Mouse (Mus musculus): ENCODE data around the gene Hbs1l. TPM values are rescaled to one million over a fixed set of nuclear protein-coding genes. Genes with fewer than 3 reads are reported as not detected.

Gene Hbs1l
- polyA plus RNA-seq, 1 experiment from 2014 or later: 79.4 TPM

- H3K27me3 ChIP-seq: no peaks in the 10 kb centered on the region
- H3K4me1 ChIP-seq: no peaks in the 10 kb centered on the region
- no peak overlapping the region for H3K4me3 ChIP-seq
- peaks cover 16% of the 10 kb centered on the region; the same call in 1 of the 2 replicates for H3K36me3 ChIP-seq
- H3K9ac ChIP-seq: no peak overlapping the region
- H3K4me2 ChIP-seq: no peak overlapping the region
- no peak for ATAC-seq (ENCODE audit: borderline replicate concordance, extremely low read depth, low FRiP score, low TSS enrichment)
- no peak overlapping the region for H3K27ac ChIP-seq
- WGBS: 89% methylated on average over 4 of the region's 4 CpGs
- H3K9me3 ChIP-seq: no peaks in the 10 kb centered on the region
Observed at GRCm38 (mm10) chr10:21318250-21318649, 22.5 kb downstream of the Hbs1l start.

GRCm38 (mm10) chr10:21318996-21319395 is 23.2 kb downstream of the Hbs1l start:
- Histone ChIP-seq H3K36me3 (peaks cover 16% of the 10 kb centered on the region; the same call in 1 of the 2 replicates), H3K4me2 (no peak overlapping the region), H3K27me3 (no peaks in the 10 kb centered on the region), H3K4me1 (no peaks in the 10 kb centered on the region), H3K4me3 (no peak overlapping the region), H3K9me3 (no peaks in the 10 kb centered on the region), H3K27ac (no peak overlapping the region), H3K9ac (no peak overlapping the region)
- no peak for ATAC-seq (ENCODE audit: borderline replicate concordance, extremely low read depth, low FRiP score, low TSS enrichment)
- WGBS: 85% methylated on average over 1 of the region's 1 CpGs

GRCm38 (mm10) chr10:21320601-21321000 is 24.8 kb downstream of the Hbs1l start:
- Histone ChIP-seq H3K9me3 (no peaks in the 10 kb centered on the region), H3K4me3 (no peak overlapping the region), H3K36me3 (peaks cover 14% of the 10 kb centered on the region; the same call in 1 of the 2 replicates), H3K4me2 (no peak overlapping the region), H3K27me3 (no peaks in the 10 kb centered on the region), H3K4me1 (no peaks in the 10 kb centered on the region), H3K9ac (no peak overlapping the region), H3K27ac (no peak overlapping the region)
- 71% methylated on average over 6 of the region's 6 CpGs for WGBS
- no peak for ATAC-seq (ENCODE audit: borderline replicate concordance, extremely low read depth, low FRiP score, low TSS enrichment)

GRCm38 (mm10) chr10:21326352-21326751 is 30.6 kb downstream of the Hbs1l start:
- Histone ChIP-seq H3K9me3 (no peaks in the 10 kb centered on the region), H3K4me2 (no peak overlapping the region), H3K4me1 (no peaks in the 10 kb centered on the region), H3K27ac (no peak overlapping the region), H3K36me3 (0 out of 2 replicates have a peak, but pooled peaks cover 2% of the 10 kb centered on the region), H3K4me3 (no peak overlapping the region), H3K9ac (no peak overlapping the region), H3K27me3 (no peaks in the 10 kb centered on the region)
- no peak for ATAC-seq (ENCODE audit: borderline replicate concordance, extremely low read depth, low FRiP score, low TSS enrichment)
- 87% methylated on average over 6 of the region's 6 CpGs for WGBS

GRCm38 (mm10) chr10:21327605-21328135 is 31.9 kb downstream of the Hbs1l start:
- Histone ChIP-seq H3K4me1 (no peaks in the 10 kb centered on the region), H3K4me2 (no peak overlapping the region), H3K27me3 (no peaks in the 10 kb centered on the region), H3K4me3 (no peak overlapping the region), H3K9me3 (no peaks in the 10 kb centered on the region), H3K36me3 (0 out of 2 replicates have a peak, but pooled peaks cover 3% of the 10 kb centered on the region), H3K9ac (no peak overlapping the region), H3K27ac (no peak overlapping the region)
- WGBS: 64% methylated on average over 7 of the region's 7 CpGs
- no peak; the same call in 1 of the 2 replicates for ATAC-seq (ENCODE audit: borderline replicate concordance, extremely low read depth, low FRiP score, low TSS enrichment)

- 60% methylated on average over 7 of the region's 7 CpGs for WGBS
- Histone ChIP-seq H3K36me3 (peaks cover 19% of the 10 kb centered on the region), H3K9ac (no peak overlapping the region), H3K4me2 (no peak overlapping the region), H3K4me3 (no peak overlapping the region), H3K4me1 (no peaks in the 10 kb centered on the region), H3K27me3 (no peaks in the 10 kb centered on the region), H3K27ac (no peak overlapping the region), H3K9me3 (no peaks in the 10 kb centered on the region)
- no peak for ATAC-seq (ENCODE audit: borderline replicate concordance, extremely low read depth, low FRiP score, low TSS enrichment)
Observed at GRCm38 (mm10) chr10:21334349-21335105, 38.7 kb downstream of the Hbs1l start.

GRCm38 (mm10) chr10:21335534-21335933 is 39.8 kb downstream of the Hbs1l start:
- no peak overlapping the region for H3K4me3 ChIP-seq
- WGBS: 92% methylated on average over 5 of the region's 5 CpGs
- H3K4me1 ChIP-seq: no peaks in the 10 kb centered on the region
- H3K9me3 ChIP-seq: no peaks in the 10 kb centered on the region
- no peak overlapping the region for H3K4me2 ChIP-seq
- no peak for ATAC-seq (ENCODE audit: borderline replicate concordance, extremely low read depth, low FRiP score, low TSS enrichment)
- no peak overlapping the region for H3K9ac ChIP-seq
- no peak overlapping the region for H3K27ac ChIP-seq
- H3K36me3 ChIP-seq: peaks cover 19% of the 10 kb centered on the region
- H3K27me3 ChIP-seq: no peaks in the 10 kb centered on the region

- no peaks in the 10 kb centered on the region for H3K27me3 ChIP-seq
- no peak overlapping the region for H3K4me2 ChIP-seq
- no peak for ATAC-seq (ENCODE audit: borderline replicate concordance, extremely low read depth, low FRiP score, low TSS enrichment)
- no peaks in the 10 kb centered on the region for H3K9me3 ChIP-seq
- peaks cover 22% of the 10 kb centered on the region for H3K36me3 ChIP-seq
- no peak overlapping the region for H3K9ac ChIP-seq
- 58% methylated on average over 2 of the region's 2 CpGs for WGBS
- H3K27ac ChIP-seq: no peak overlapping the region
- H3K4me3 ChIP-seq: no peak overlapping the region
- H3K4me1 ChIP-seq: no peaks in the 10 kb centered on the region
Observed at GRCm38 (mm10) chr10:21337191-21337590, 41.4 kb downstream of the Hbs1l start.

- WGBS: 93% methylated on average over 14 of the region's 14 CpGs
Observed at GRCm38 (mm10) chr10:21341706-21342105, 45.9 kb downstream of the Hbs1l start.

GRCm38 (mm10) chr10:21342331-21343005 is 46.7 kb downstream of the Hbs1l start:
- WGBS: 91% methylated on average over 11 of the region's 11 CpGs
- no peak overlapping the region for H3K4me2 ChIP-seq
- no peak overlapping the region for H3K9ac ChIP-seq
- no peaks in the 10 kb centered on the region for H3K9me3 ChIP-seq
- ATAC-seq (ENCODE audit: borderline replicate concordance, extremely low read depth, low FRiP score, low TSS enrichment): no peak
- H3K4me1 ChIP-seq: no peaks in the 10 kb centered on the region
- no peaks in the 10 kb centered on the region for H3K27me3 ChIP-seq
- no peak overlapping the region for H3K4me3 ChIP-seq
- H3K27ac ChIP-seq: no peak overlapping the region
- H3K36me3 ChIP-seq: peaks cover 31% of the 10 kb centered on the region

More at GRCm38 (mm10) chr10:21341706-21342105, 45.9 kb downstream of the Hbs1l start:
- Histone ChIP-seq H3K4me2 (no peak overlapping the region), H3K36me3 (peaks cover 31% of the 10 kb centered on the region), H3K4me1 (no peaks in the 10 kb centered on the region), H3K9ac (no peak overlapping the region), H3K4me3 (no peak overlapping the region), H3K9me3 (no peaks in the 10 kb centered on the region), H3K27ac (no peak overlapping the region), H3K27me3 (no peaks in the 10 kb centered on the region)
- ATAC-seq (ENCODE audit: borderline replicate concordance, extremely low read depth, low FRiP score, low TSS enrichment): no peak

- no peak overlapping the region for H3K9ac ChIP-seq
- peaks cover 36% of the 10 kb centered on the region for H3K36me3 ChIP-seq
- H3K4me1 ChIP-seq: no peaks in the 10 kb centered on the region
- no peak for ATAC-seq (ENCODE audit: borderline replicate concordance, extremely low read depth, low FRiP score, low TSS enrichment)
- 84% methylated on average over 4 of the region's 4 CpGs for WGBS
- no peak overlapping the region for H3K4me2 ChIP-seq
- H3K27ac ChIP-seq: no peak overlapping the region
- no peaks in the 10 kb centered on the region for H3K9me3 ChIP-seq
- H3K4me3 ChIP-seq: no peak overlapping the region
- no peaks in the 10 kb centered on the region for H3K27me3 ChIP-seq
Observed at GRCm38 (mm10) chr10:21347332-21347731, 51.6 kb downstream of the Hbs1l start.

- no peaks in the 10 kb centered on the region for H3K9me3 ChIP-seq
- H3K36me3 ChIP-seq: peaks cover 33% of the 10 kb centered on the region
- H3K27ac ChIP-seq: no peak overlapping the region
- no peaks in the 10 kb centered on the region for H3K4me1 ChIP-seq
- WGBS: 88% methylated on average over 5 of the region's 5 CpGs
- H3K9ac ChIP-seq: no peak overlapping the region
- no peak overlapping the region for H3K4me2 ChIP-seq
- ATAC-seq (ENCODE audit: borderline replicate concordance, extremely low read depth, low FRiP score, low TSS enrichment): no peak
- no peak overlapping the region for H3K4me3 ChIP-seq
- no peaks in the 10 kb centered on the region for H3K27me3 ChIP-seq
Observed at GRCm38 (mm10) chr10:21349449-21349848, 53.7 kb downstream of the Hbs1l start.

All from lung, embryonic 15.5 days (tissue).